Mouse (Mus musculus) spleen, postnatal 10 days (tissue): ENCODE measurements around the gene Pthlh.

ENCODE experiments used
- DNase-seq, 2 experiments: peaks; one replicate each; pipeline ENCODE4 v3.0.0; 2021 to 2022; ENCODE audit warnings: low spot score in 2 of 2

The Pthlh gene

GRCm38 (mm10) chr6:147263587-147264565 lies at the start of gene Pthlh:
TSS of gene Pthlh (minus strand) at chr6:147264183.
- DNase-seq = peak; percentile 4 to 19

DNA sequence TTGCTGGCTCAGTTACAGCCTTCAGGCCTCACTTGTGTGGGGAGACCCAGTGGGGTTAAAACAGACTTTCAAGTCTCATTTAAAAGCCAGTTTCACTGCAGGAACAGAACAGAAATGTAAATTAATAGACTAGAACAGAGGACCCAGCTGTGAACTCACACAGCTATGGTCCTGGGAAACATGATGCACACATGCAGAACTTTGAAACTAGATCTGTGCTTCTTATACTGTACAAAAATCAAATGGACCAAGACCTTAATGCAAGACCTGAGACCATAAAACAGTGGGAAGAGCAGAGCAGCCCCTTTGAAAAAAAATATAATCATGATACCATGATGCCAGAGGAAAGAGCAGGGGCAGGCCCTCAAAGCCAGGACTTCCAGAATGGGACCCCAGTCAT lies 49.3 kb upstream of the Pthlh start:
- DNase-seq = no peak

- no peak for DNase-seq
These were observed 46.5 kb upstream of the Pthlh start for GRCm38 (mm10) chr6:147310435-147310978.

GRCm38 (mm10) chr6:147310035-147310434 lies 46.1 kb upstream of the Pthlh start:
- no peak for DNase-seq

- DNase-seq = peak in 1 of 2 experiments; percentile 10
These were observed 40.3 kb upstream of the Pthlh start for GRCm38 (mm10) chr6:147304236-147304635.

DNA sequence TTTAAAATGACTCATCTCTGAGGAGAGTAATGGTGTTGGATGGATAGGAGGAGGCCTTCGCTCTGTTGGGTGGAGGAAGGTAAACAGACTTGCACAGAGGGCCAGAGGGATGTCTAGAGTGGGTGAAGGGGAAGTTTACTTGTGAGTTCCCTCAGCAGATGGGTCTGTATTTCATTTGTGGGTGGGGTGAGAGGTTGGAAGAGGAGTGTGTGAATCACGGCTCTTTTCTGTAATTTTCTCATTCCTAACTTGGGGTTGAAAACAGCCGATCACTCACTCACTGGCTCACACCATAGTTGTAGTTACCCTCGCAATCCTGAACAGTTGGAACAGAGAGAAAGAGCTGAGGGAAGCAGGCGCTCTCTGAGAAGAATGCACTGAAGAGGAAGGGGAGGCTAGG lies 35.6 kb upstream of the Pthlh start:
- no peak for DNase-seq

- no peak for DNase-seq
These were observed 15.3 kb upstream of the Pthlh start for GRCm38 (mm10) chr6:147279309-147279708.

DNA sequence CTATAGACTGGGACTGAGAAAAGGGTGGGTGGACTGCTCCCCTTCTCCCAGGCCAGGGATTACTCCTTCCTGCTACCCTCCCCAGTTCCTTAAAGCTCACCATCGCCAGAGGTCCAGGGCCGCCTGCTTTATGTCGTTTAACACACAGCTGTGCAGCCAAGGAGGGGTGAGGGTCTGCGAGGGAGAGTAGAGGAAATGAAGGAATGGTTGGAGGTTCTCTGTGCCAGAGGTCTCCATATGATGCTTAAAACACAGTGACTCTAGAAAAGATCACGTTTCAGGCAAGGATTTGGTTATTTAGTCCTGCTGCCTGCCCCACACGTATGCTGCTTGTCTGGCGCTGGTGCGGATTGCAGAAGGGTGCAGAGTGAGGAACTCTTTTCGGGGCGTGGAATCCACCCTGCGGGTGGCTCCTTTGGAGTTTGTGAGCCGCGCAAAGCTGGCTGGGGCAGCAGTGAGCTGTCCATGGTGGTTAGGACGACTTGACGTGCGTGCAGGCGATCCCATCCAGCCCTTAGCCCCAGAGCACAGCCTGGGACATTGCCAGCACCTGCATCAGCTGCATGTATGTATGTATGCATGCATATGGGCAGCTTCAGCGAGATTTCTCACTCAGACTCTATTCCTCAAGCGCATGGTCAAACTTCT lies 4.3 kb upstream of the Pthlh start:
- no peak for DNase-seq

DNA sequence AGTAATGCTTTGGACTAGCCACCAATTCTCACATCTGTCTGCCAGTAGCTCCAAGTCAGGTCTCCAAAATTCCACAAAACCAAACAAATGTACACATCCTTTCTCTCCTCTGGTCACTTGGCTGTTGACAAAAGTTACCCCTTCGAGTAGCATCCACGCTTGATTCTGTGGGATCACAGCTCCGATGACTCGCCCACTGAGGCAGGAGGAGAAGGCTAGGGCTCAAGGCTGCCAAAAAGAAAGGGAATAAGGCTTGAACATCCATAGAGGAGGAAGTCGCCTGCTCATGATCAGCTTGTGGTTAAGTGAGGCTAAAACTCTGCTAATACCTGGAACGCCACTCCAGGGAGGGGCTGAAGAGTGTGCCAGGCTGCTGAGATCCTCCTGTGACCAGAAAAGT lies 2.5 kb upstream of the Pthlh start:
- no peak for DNase-seq

DNA sequence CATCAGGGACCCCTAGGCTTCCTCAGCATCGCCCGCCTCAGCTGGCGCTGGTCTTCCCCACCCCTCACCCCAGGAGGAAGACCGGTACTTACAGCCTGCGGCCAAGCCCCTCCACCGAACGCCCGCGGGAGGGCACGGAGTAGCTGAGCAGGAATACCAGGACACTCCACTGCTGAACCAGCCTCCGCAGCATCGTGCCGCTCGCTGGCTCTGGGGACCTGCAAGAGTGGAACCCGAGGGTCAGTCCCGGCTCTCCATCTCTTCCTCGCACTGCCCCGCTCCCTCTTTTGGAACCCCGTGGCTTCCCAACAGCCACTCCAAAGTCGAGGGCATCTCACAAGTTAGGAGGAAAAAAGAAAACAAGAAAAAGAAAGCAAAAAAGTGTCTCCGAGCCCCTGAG lies 805 bp downstream of the Pthlh start:
- DNase-seq = no peak

DNA sequence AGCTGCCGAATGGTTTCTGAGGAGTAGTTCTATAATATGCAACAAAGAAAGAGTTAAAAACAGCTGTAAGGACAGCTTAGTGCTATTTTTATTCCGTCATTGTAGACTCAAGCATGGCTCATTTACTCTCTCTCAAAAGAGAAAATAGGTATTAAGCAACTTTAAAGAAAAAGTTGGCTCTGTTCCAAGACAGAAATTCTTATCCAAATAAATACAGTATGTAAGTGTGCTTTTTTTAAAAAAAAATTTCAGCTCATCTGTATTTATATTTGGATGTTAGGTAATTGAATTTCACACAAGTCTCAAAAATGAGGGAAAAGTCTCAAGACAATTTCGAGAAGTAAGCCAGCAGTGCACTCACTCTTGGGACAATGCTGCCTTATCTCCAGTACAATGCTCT lies 2.4 kb downstream of the Pthlh start:
- no peak for DNase-seq

GRCm38 (mm10) chr6:147260766-147261165 lies 3.2 kb downstream of the Pthlh start:
- DNase-seq = no peak

DNA sequence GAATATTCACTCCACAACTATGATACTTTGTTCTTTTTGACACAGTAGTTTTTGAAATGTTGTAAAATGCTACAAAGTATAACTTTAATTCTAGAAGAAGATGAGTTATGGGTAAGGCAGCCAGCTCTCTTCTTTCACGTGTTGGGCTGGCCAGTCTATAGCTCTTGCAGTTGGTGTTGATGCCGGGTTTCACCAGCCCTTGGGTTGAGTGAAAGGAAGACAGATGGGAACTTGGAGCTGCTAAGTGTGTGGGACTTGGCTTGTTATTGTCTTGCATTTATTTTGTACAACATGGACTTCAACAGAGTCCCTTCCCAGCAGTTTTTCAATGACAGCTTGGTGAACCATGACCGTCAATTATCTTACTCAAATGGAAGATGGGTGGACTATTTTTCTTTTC lies 16.2 kb downstream of the Pthlh start:
- no peak for DNase-seq

DNA sequence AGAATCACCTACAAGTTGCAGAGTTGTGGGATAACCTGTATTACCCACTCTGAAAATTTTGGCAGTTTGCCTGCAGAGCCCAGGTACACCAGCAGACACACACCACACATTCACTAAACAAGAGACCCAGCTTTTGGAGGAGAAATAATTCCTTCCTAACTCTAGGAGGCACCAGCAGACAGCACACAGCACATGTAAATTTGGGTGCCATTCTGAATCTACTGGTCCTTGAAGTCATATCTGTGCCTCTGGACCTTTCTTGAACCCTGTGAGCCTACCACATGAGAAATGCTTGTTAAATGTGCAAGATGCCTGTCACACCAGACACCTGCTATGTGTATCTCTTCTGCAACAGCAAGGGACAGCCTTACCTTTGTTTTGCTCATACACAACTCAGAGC lies 19.7 kb downstream of the Pthlh start:
- no peak for DNase-seq

DNA sequence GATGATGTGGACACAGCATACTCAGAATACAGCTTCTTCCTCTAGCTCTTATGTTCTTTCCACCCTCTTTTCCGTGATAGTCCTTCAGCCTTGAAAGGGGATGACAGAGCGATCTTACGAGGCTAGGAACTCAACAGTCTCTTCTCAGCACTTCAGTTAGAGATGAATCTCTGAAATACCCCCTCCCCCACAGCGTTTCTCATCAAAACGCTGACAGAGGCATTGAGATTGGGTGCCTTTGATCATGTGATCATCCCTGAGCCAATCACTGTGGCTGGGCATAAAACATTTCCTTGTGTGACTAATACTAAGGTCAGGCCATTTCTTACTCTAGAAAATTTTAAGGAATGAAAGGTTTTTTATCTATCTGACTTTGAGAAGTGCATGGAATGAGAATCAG lies 20.3 kb downstream of the Pthlh start:
- DNase-seq = no peak

- DNase-seq = no peak
These were observed 22.4 kb downstream of the Pthlh start for GRCm38 (mm10) chr6:147241541-147241940.

- DNase-seq = peak in 1 of 2 experiments; percentile 50
These were observed 23.7 kb downstream of the Pthlh start for GRCm38 (mm10) chr6:147240203-147240804.

- no peak for DNase-seq
These were observed 37.3 kb downstream of the Pthlh start for GRCm38 (mm10) chr6:147226696-147227095.

DNA sequence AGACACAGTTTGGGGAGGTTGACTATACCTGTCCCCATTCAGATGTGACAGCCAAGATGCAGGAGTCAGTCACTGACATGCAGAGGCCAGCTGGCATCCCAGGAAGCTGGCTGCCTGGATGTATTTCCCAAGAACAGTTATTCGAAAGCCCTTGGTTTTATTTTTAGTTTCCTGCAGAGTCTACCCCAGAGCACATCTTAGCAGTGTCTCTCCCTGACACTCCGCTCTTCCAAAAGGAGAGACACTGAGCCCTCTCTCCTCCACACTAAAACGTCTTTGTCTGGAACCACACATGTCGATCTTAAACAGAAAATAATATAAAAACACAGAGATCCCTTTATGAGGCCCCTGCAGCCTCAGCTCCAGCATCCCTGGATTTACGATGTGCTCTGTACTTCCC lies 44.9 kb downstream of the Pthlh start:
- DNase-seq = no peak

DNA sequence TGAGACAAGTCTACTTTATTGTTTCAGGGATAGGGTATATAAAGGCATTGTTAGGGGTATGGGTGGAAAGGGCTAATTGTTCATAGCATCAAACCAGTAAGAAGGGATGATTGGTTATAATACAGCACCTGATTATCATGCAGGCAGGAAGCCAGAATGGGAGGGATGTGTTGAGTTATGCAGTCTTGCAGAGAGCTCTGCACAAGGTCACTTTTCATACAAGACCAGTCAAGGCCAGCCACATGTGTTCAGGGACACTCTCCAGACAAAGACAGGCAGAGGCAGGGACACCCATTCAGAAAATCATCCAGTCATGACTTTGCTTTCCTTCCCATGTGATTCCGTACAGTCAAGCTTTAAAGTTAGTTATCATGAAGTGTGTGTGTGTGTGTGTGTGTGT lies 47.8 kb downstream of the Pthlh start:
- no peak for DNase-seq

- no peak for DNase-seq
These were observed 56.1 kb downstream of the Pthlh start for GRCm38 (mm10) chr6:147207821-147208330.
